Mouse (Mus musculus): Measurements from ENCODE around the gene Rftn1. TPM values are rescaled to one million over a fixed set of nuclear protein-coding genes. Genes with fewer than 3 reads are reported as not detected.

Rftn1 gene
- total and polyA plus RNA-seq, 3 experiments, result 52.5 to 80.6 (median 60.5) TPM

DNA sequence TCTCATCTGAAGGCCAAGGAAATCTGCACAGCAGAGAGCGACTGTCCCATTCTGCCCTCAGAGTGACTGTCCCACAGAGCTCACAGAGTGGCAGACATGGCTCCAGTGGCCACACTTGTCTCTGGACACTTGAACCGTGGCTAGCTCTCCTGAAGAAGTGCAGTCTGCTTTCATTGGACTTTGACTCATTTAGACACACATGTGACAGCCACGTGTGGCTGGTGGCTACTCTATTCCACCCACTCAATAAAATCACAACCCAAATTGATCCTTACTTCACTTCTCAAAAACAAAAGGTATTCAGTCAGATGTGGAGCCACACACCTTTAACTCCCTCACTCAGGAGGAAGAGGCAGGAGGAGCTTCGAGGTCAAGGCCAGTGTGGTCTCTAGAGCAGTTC is 5.4 kb downstream of the Rftn1 start:
- dilution Hi-C loops (cut with MboI; ENCODE audit: extremely low pct_ligation_motif_present, extremely low pct_unique_long_range_greater_than_20kb, low sequenced_read_pairs), result no loop called here
- Histone ChIP-seq H3K36me3 (replicated peaks in 1 of 2; ENCODE audit: control insufficient read depth in 1 of 2, insufficient read depth in 1 of 2, low read length in 1 of 2) (peaks cover 33 to 83% of the 10 kb centered on the region in 2 experiments), H3K4me1 (ENCODE audit: control insufficient read depth in 1 of 2, insufficient read depth in 2 of 2) (peaks cover 20 to 59% of the 10 kb centered on the region in 2 experiments), H3K79me2 (replicated peaks; ENCODE audit: control insufficient read depth, extremely low read depth, insufficient read depth, poor library complexity, severe bottlenecking) (peaks cover 92% of the 10 kb centered on the region), H3K27ac (ENCODE audit: insufficient read depth, low read depth) (peak overlapping the region; percentile 96), H3K27me3 (replicated peaks) (no peaks in the 10 kb centered on the region), H3K9ac (ENCODE audit: insufficient read depth, low read depth) (peak overlapping the region; percentile 91), H3K4me2 (ENCODE audit: insufficient read depth, low read depth, poor library complexity, severe bottlenecking) (peak overlapping the region; percentile 88), H3K9me3 (replicated peaks; ENCODE audit: low read length) (no peaks in the 10 kb centered on the region), H3K4me3 (replicated peaks in 1 of 3; ENCODE audit: low read depth in 2 of 3, low read length in 2 of 3, poor library complexity in 1 of 3) (peak overlapping the region; percentile 15 to 94 (median 46))
- no peak for DNase-seq (ENCODE audit: extremely low read depth)
- in situ Hi-C loops (cut with MboI; ENCODE audit: low pct_ligation_motif_present, low pct_unique_long_range_greater_than_20kb, low sequenced_read_pairs), result loop anchor here (10.0 kb wide), 1 partner anchor 100 kb away; no protein-coding TSS in a partner anchor
- TF ChIP-seq MXI1 (IDR thresholded peaks at IDR 0.05; ENCODE audit: low read depth, low read length), result peak; percentile 69; the same call in 1 of the 2 replicates
- TF ChIP-seq BHLHE40 (IDR thresholded peaks at IDR 0.05; ENCODE audit: low read depth, low read length), result peak; percentile 81
- TF ChIP-seq ZNF384 (IDR thresholded peaks at IDR 0.05; ENCODE audit: low read depth, low read length), result no peak
- TF ChIP-seq E2F4 (IDR thresholded peaks at IDR 0.05; ENCODE audit: insufficient replicate concordance, low read depth, low read length), result no peak
- peak; percentile 87; the same call in 1 of the 2 replicates for TF ChIP-seq MYC (IDR thresholded peaks at IDR 0.05; ENCODE audit: low read depth, low read length)
- TF ChIP-seq USF1 (IDR thresholded peaks at IDR 0.05; ENCODE audit: low read depth, low read length), result peak; percentile 19; the same call in 1 of the 2 replicates
- TF ChIP-seq TBP (conservative IDR thresholded peaks at IDR 0.05; ENCODE audit: low read depth, low read length), result 0 out of 2 replicates have a peak, but pooled peaks have one; percentile 35
- TF ChIP-seq MAX (IDR thresholded peaks at IDR 0.05; ENCODE audit: low read length), result peak; percentile 77

DNA sequence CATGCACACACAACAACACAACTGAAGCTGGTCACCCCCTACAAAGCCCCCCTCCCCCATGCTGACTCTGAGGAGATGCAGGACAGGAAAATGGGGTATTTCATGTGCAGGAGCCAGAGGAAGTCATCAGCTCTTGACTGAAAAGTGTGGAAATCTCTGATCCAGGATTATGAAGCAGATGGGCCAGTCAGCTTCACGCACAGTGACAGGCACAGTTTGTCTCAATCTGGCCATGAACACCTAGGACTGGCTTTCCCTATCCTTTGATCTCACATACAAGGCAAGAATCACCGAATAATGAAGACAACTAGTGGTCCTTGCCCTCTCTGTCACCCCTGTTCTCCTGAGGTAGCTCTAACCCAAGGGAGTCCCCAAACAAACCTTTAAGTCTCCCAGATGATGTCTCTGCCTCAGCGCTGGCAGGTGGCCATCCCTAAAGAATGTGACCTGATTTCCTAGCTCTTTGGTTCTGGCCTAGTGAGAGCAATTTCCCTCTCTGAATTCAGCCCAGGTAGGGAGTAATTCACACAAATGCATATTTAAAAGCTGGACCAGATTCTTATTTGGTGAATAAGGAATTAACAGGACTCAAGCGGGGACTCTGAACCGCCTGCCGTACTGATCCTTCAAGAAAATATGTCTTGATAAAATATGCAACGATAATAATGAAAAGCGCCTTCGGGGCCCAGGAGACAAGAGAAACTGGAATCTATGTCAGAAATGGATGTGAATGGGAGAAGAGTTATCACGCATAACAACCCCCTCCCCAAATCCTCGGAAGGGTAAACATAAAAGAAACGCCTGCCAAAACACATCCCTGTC is 6.0 kb downstream of the Rftn1 start:
- in situ Hi-C loops (cut with MboI; ENCODE audit: low pct_ligation_motif_present, low pct_unique_long_range_greater_than_20kb, low sequenced_read_pairs) (loop anchor here (10.0 kb wide), 1 partner anchor 100 kb away; no protein-coding TSS in a partner anchor), dilution Hi-C loops (cut with MboI; ENCODE audit: extremely low pct_ligation_motif_present, extremely low pct_unique_long_range_greater_than_20kb, low sequenced_read_pairs) (no loop called here)
- no peak for DNase-seq (ENCODE audit: extremely low read depth)
- peaks cover 94% of the 10 kb centered on the region for H3K79me2 ChIP-seq (replicated peaks; ENCODE audit: control insufficient read depth, extremely low read depth, insufficient read depth, poor library complexity, severe bottlenecking)
- H3K9me3 ChIP-seq (replicated peaks; ENCODE audit: low read length), result no peaks in the 10 kb centered on the region
- peak overlapping the region; percentile 15 to 94 (median 46) for H3K4me3 ChIP-seq (replicated peaks in 1 of 3; ENCODE audit: low read depth in 2 of 3, low read length in 2 of 3, poor library complexity in 1 of 3)
- peak overlapping the region; percentile 88 for H3K4me2 ChIP-seq (ENCODE audit: insufficient read depth, low read depth, poor library complexity, severe bottlenecking)
- peak overlapping the region; percentile 96 for H3K27ac ChIP-seq (ENCODE audit: insufficient read depth, low read depth)
- peak overlapping the region; percentile 91 for H3K9ac ChIP-seq (ENCODE audit: insufficient read depth, low read depth)
- no peaks in the 10 kb centered on the region for H3K27me3 ChIP-seq (replicated peaks)
- TF ChIP-seq ZMIZ1 (IDR thresholded peaks at IDR 0.05; ENCODE audit: low read depth, low read length), result peak; percentile 34; the same call in 1 of the 2 replicates
- TF ChIP-seq UBTF (IDR thresholded peaks at IDR 0.05; ENCODE audit: low read depth, low read length), result no peak
- H3K4me1 ChIP-seq (ENCODE audit: control insufficient read depth in 1 of 2, insufficient read depth in 2 of 2), result peaks cover 24 to 65% of the 10 kb centered on the region in 2 experiments
- H3K36me3 ChIP-seq (replicated peaks in 1 of 2; ENCODE audit: control insufficient read depth in 1 of 2, insufficient read depth in 1 of 2, low read length in 1 of 2), result peaks cover 36 to 90% of the 10 kb centered on the region in 2 experiments

GRCm38 (mm10) chr17:50183300-50183699 is 7.2 kb downstream of the Rftn1 start:
- in situ Hi-C loops (cut with MboI; ENCODE audit: low pct_ligation_motif_present, low pct_unique_long_range_greater_than_20kb, low sequenced_read_pairs) (loop anchor here (10.0 kb wide), 1 partner anchor 98 kb away; no protein-coding TSS in a partner anchor), dilution Hi-C loops (cut with MboI; ENCODE audit: extremely low pct_ligation_motif_present, extremely low pct_unique_long_range_greater_than_20kb, low sequenced_read_pairs) (no loop called here)
- H3K9ac ChIP-seq (ENCODE audit: insufficient read depth, low read depth), result peak overlapping the region; percentile 73
- peak overlapping the region; percentile 88 for H3K4me2 ChIP-seq (ENCODE audit: insufficient read depth, low read depth, poor library complexity, severe bottlenecking)
- peak overlapping the region; percentile 3 to 35 (median 14) for H3K4me3 ChIP-seq (replicated peaks in 1 of 3; ENCODE audit: low read depth in 2 of 3, low read length in 2 of 3, poor library complexity in 1 of 3)
- peaks cover 24 to 77% of the 10 kb centered on the region in 2 experiments for H3K4me1 ChIP-seq (ENCODE audit: control insufficient read depth in 1 of 2, insufficient read depth in 2 of 2)
- DNase-seq (ENCODE audit: extremely low read depth), result no peak
- H3K36me3 ChIP-seq (replicated peaks in 1 of 2; ENCODE audit: control insufficient read depth in 1 of 2, insufficient read depth in 1 of 2, low read length in 1 of 2), result peaks cover 37 to 92% of the 10 kb centered on the region in 2 experiments
- TF ChIP-seq RCOR1 (conservative IDR thresholded peaks at IDR 0.05; ENCODE audit: low read depth, low read length), result no peak
- TF ChIP-seq USF1 (IDR thresholded peaks at IDR 0.05; ENCODE audit: low read depth, low read length), result no peak
- no peak for TF ChIP-seq ZMIZ1 (IDR thresholded peaks at IDR 0.05; ENCODE audit: low read depth, low read length)
- TF ChIP-seq GABPA (IDR thresholded peaks at IDR 0.05; ENCODE audit: insufficient replicate concordance, low read depth, low read length), result no peak
- no peak for TF ChIP-seq MAX (IDR thresholded peaks at IDR 0.05; ENCODE audit: low read length)
- no peak for TF ChIP-seq CHD2 (IDR thresholded peaks at IDR 0.05; ENCODE audit: low read length)
- no peak for TF ChIP-seq CTCF (conservative IDR thresholded peaks at IDR 0.05 in 1 of 2, IDR thresholded peaks at IDR 0.05 in 1 of 2; ENCODE audit: low read depth in 2 of 2, low read length in 2 of 2)
- TF ChIP-seq HCFC1 (IDR thresholded peaks at IDR 0.05; ENCODE audit: low read depth, low read length), result no peak
- TF ChIP-seq E2F4 (IDR thresholded peaks at IDR 0.05; ENCODE audit: insufficient replicate concordance, low read depth, low read length), result no peak
- TF ChIP-seq SIN3A (IDR thresholded peaks at IDR 0.05; ENCODE audit: low read length), result no peak
- no peak for TF ChIP-seq NRF1 (IDR thresholded peaks at IDR 0.05; ENCODE audit: low read depth, low read length)
- TF ChIP-seq JUND (conservative IDR thresholded peaks at IDR 0.05; ENCODE audit: low read depth, low read length), result no peak
- peaks cover 96% of the 10 kb centered on the region for H3K79me2 ChIP-seq (replicated peaks; ENCODE audit: control insufficient read depth, extremely low read depth, insufficient read depth, poor library complexity, severe bottlenecking)
- H3K27ac ChIP-seq (ENCODE audit: insufficient read depth, low read depth), result peak overlapping the region; percentile 96
- peaks cover 10% of the 10 kb centered on the region for H3K9me3 ChIP-seq (replicated peaks; ENCODE audit: low read length)
- H3K27me3 ChIP-seq (replicated peaks), result no peaks in the 10 kb centered on the region
